Mouse (Mus musculus): Measurements from ENCODE around the gene Ethe1.

The Ethe1 gene

GRCm38 (mm10) chr7:24653681-24654080 lies 66.3 kb downstream of the Ethe1 start:
- no peak for DNase-seq (ENCODE audit: extremely low read depth, low read depth, low spot score)
